Mouse (Mus musculus): ENCODE data around the gene Lfng. TPM values are rescaled to one million over a fixed set of nuclear protein-coding genes. Genes with fewer than 3 reads are reported as not detected.

Gene Lfng
- total and polyA plus RNA-seq, 3 experiments = not detected

- Histone ChIP-seq H3K27me3 (replicated peaks) (peaks cover 51% of the 10 kb centered on the region), H3K4me1 (ENCODE audit: control insufficient read depth in 1 of 2, insufficient read depth in 2 of 2) (peaks cover 2 to 18% of the 10 kb centered on the region in 2 experiments; a peak in 3 of 4 replicates), H3K36me3 (replicated peaks in 1 of 2; ENCODE audit: control insufficient read depth in 1 of 2, insufficient read depth in 1 of 2, low read length in 1 of 2) (no peaks in the 10 kb centered on the region), H3K9me3 (replicated peaks; ENCODE audit: low read length) (no peaks in the 10 kb centered on the region), H3K9ac (ENCODE audit: insufficient read depth, low read depth) (no peak overlapping the region), H3K79me2 (replicated peaks; ENCODE audit: control insufficient read depth, extremely low read depth, insufficient read depth, poor library complexity, severe bottlenecking) (no peaks in the 10 kb centered on the region), H3K27ac (ENCODE audit: insufficient read depth, low read depth) (no peak overlapping the region), H3K4me2 (ENCODE audit: insufficient read depth, low read depth, poor library complexity, severe bottlenecking) (no peak overlapping the region), H3K4me3 (replicated peaks in 1 of 3; ENCODE audit: low read depth in 2 of 3, low read length in 2 of 3, poor library complexity in 1 of 3) (no peak overlapping the region)
- dilution Hi-C loops (cut with MboI; ENCODE audit: extremely low pct_ligation_motif_present, extremely low pct_unique_long_range_greater_than_20kb, low sequenced_read_pairs) (no loop called here), in situ Hi-C loops (cut with MboI; ENCODE audit: low pct_ligation_motif_present, low pct_unique_long_range_greater_than_20kb, low sequenced_read_pairs) (no loop called here)
- no peak for TF ChIP-seq ZNF384 (IDR thresholded peaks at IDR 0.05; ENCODE audit: low read depth, low read length)
- DNase-seq (ENCODE audit: extremely low read depth) = no peak
These were observed 12.3 kb upstream of the Lfng start for GRCm38 (mm10) chr5:140594846-140595245.

GRCm38 (mm10) chr5:140596426-140596825 is 10.7 kb upstream of the Lfng start:
- H3K79me2 ChIP-seq (replicated peaks; ENCODE audit: control insufficient read depth, extremely low read depth, insufficient read depth, poor library complexity, severe bottlenecking) = no peaks in the 10 kb centered on the region
- no peaks in the 10 kb centered on the region for H3K9me3 ChIP-seq (replicated peaks; ENCODE audit: low read length)
- DNase-seq (ENCODE audit: extremely low read depth) = no peak
- H3K36me3 ChIP-seq (replicated peaks in 1 of 2; ENCODE audit: control insufficient read depth in 1 of 2, insufficient read depth in 1 of 2, low read length in 1 of 2) = no peaks in the 10 kb centered on the region
- TF ChIP-seq SMC3 (IDR thresholded peaks at IDR 0.05; ENCODE audit: low read depth, low read length) (no peak), PAX5 (IDR thresholded peaks at IDR 0.05; ENCODE audit: low read length) (no peak), TBP (conservative IDR thresholded peaks at IDR 0.05; ENCODE audit: low read depth, low read length) (no peak), NELFE (IDR thresholded peaks at IDR 0.05; ENCODE audit: low read depth, low read length) (no peak), NRF1 (IDR thresholded peaks at IDR 0.05; ENCODE audit: low read depth, low read length) (no peak), USF2 (conservative IDR thresholded peaks at IDR 0.05; ENCODE audit: low read depth, low read length) (no peak), CHD1 (IDR thresholded peaks at IDR 0.05; ENCODE audit: low read depth, low read length) (no peak), SIN3A (IDR thresholded peaks at IDR 0.05; ENCODE audit: low read length) (no peak), MXI1 (IDR thresholded peaks at IDR 0.05; ENCODE audit: low read depth, low read length) (no peak), KAT2A (IDR thresholded peaks at IDR 0.05; ENCODE audit: insufficient replicate concordance, low read length) (no peak)
- in situ Hi-C loops (cut with MboI; ENCODE audit: low pct_ligation_motif_present, low pct_unique_long_range_greater_than_20kb, low sequenced_read_pairs) = no loop called here
- no peak overlapping the region for H3K4me3 ChIP-seq (replicated peaks in 1 of 3; ENCODE audit: low read depth in 2 of 3, low read length in 2 of 3, poor library complexity in 1 of 3)
- no peak overlapping the region for H3K27ac ChIP-seq (ENCODE audit: insufficient read depth, low read depth)
- no peak overlapping the region for H3K9ac ChIP-seq (ENCODE audit: insufficient read depth, low read depth)
- peaks cover 51% of the 10 kb centered on the region for H3K27me3 ChIP-seq (replicated peaks)
- no peak overlapping the region for H3K4me2 ChIP-seq (ENCODE audit: insufficient read depth, low read depth, poor library complexity, severe bottlenecking)
- dilution Hi-C loops (cut with MboI; ENCODE audit: extremely low pct_ligation_motif_present, extremely low pct_unique_long_range_greater_than_20kb, low sequenced_read_pairs) = no loop called here
- H3K4me1 ChIP-seq (ENCODE audit: control insufficient read depth in 1 of 2, insufficient read depth in 2 of 2) = peaks cover 2 to 18% of the 10 kb centered on the region in 2 experiments; a peak in 3 of 4 replicates

DNA sequence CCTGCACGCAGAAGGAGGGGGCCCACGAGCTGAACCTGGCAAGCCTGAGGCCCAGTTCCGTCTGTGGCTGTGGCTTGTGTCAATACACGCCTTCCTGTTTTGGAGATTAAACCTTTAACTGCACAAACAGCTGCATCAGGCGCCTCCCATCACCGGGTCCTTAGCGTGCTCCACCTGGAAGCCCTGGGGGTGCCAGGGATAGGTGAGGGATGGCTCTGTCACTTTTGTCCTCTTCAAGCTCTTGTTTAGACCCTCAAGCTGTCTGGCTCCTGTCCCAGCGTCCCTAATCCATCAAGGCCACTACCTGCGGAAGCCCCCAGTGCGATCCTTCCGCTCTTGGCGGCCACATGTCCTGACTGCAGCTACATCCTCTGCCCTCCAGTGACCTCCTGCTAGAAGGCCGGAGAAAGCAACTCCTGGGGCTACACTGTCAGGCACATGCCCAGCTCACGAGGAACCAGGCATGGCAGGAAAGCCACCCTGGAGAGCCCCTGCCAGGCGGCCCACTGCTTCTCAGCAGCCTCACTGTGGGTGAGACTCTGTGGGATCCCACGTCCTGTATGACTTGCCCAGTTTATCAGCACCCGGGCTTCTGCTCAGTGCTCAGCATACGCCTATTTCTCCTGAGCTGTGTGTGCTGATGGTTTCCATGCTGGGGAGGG is 10.1 kb upstream of the Lfng start:
- H3K4me1 ChIP-seq (ENCODE audit: control insufficient read depth in 1 of 2, insufficient read depth in 2 of 2) = peaks cover 2 to 18% of the 10 kb centered on the region in 2 experiments; a peak in 3 of 4 replicates
- H3K27me3 ChIP-seq (replicated peaks) = peaks cover 50% of the 10 kb centered on the region
- H3K36me3 ChIP-seq (replicated peaks in 1 of 2; ENCODE audit: control insufficient read depth in 1 of 2, insufficient read depth in 1 of 2, low read length in 1 of 2) = no peaks in the 10 kb centered on the region
- H3K79me2 ChIP-seq (replicated peaks; ENCODE audit: control insufficient read depth, extremely low read depth, insufficient read depth, poor library complexity, severe bottlenecking) = no peaks in the 10 kb centered on the region
- no peak overlapping the region for H3K9ac ChIP-seq (ENCODE audit: insufficient read depth, low read depth)
- no peak overlapping the region for H3K4me2 ChIP-seq (ENCODE audit: insufficient read depth, low read depth, poor library complexity, severe bottlenecking)
- in situ Hi-C loops (cut with MboI; ENCODE audit: low pct_ligation_motif_present, low pct_unique_long_range_greater_than_20kb, low sequenced_read_pairs) = no loop called here
- no peak for DNase-seq (ENCODE audit: extremely low read depth)
- dilution Hi-C loops (cut with MboI; ENCODE audit: extremely low pct_ligation_motif_present, extremely low pct_unique_long_range_greater_than_20kb, low sequenced_read_pairs) = no loop called here
- no peak overlapping the region for H3K4me3 ChIP-seq (replicated peaks in 1 of 3; ENCODE audit: low read depth in 2 of 3, low read length in 2 of 3, poor library complexity in 1 of 3)
- H3K9me3 ChIP-seq (replicated peaks; ENCODE audit: low read length) = no peaks in the 10 kb centered on the region
- TF ChIP-seq POLR2AphosphoS2 (IDR thresholded peaks at IDR 0.05; ENCODE audit: low read depth, low read length) (no peak), ZKSCAN1 (IDR thresholded peaks at IDR 0.05; ENCODE audit: borderline replicate concordance, low read depth, low read length) (no peak), CHD2 (IDR thresholded peaks at IDR 0.05; ENCODE audit: low read length) (no peak), MXI1 (IDR thresholded peaks at IDR 0.05; ENCODE audit: low read depth, low read length) (no peak), TBP (conservative IDR thresholded peaks at IDR 0.05; ENCODE audit: low read depth, low read length) (no peak), JUN (IDR thresholded peaks at IDR 0.05; ENCODE audit: insufficient read depth, low read depth, low read length) (no peak), IRF4 (IDR thresholded peaks at IDR 0.05; ENCODE audit: low read depth, low read length) (no peak), BHLHE40 (IDR thresholded peaks at IDR 0.05; ENCODE audit: low read depth, low read length) (no peak), UBTF (IDR thresholded peaks at IDR 0.05; ENCODE audit: low read depth, low read length) (no peak), MEF2A (IDR thresholded peaks at IDR 0.05; ENCODE audit: borderline replicate concordance, low read depth, low read length) (no peak)
- no peak overlapping the region for H3K27ac ChIP-seq (ENCODE audit: insufficient read depth, low read depth)

Measured in CH12.LX (cell line).